Mouse (Mus musculus) liver, adult 10 weeks (tissue): ENCODE measurements around the gene Ifna7. TPM values are rescaled to one million over a fixed set of nuclear protein-coding genes. Genes with fewer than 3 reads are reported as not detected.

Experiments
- polyA plus RNA-seq: library from polyadenylated mRNA; stranded (reverse); fragments of 350-450 nt; fragmentation: Illumina TruSeq; extraction: RNeasy Lipid Tissue Mini Kit (QIAGEN cat#74804); gene quantifications from one replicate; pipeline ENCODE4 v1.2.3, GENCODE M21; 2014; ENCODE audit warnings: low read depth, low replicate concordance

Ifna7 gene
- not detected for polyA plus RNA-seq

DNA sequence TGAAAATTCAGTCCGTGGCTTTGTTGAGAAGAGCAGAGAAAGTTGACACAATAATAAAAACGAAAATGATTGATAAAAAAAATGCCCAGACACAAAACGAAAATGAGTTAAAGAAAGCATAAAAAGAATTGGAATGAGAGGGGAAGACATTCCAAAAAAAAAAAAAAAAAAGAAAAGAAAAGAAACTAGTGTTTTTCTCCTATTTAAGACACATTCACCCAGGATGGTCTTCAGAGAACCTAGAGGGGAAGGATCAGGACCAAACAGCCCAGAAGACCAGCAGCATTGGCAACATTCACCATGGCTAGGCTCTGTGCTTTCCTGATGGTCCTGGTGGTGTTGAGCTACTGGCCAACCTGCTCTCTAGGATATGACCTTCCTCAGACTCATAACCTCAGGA, at the start of gene Ifna7:
Gene Ifna7 (plus strand): TSS at position 301 of the 400 bp plus-strand sequence.

DNA sequence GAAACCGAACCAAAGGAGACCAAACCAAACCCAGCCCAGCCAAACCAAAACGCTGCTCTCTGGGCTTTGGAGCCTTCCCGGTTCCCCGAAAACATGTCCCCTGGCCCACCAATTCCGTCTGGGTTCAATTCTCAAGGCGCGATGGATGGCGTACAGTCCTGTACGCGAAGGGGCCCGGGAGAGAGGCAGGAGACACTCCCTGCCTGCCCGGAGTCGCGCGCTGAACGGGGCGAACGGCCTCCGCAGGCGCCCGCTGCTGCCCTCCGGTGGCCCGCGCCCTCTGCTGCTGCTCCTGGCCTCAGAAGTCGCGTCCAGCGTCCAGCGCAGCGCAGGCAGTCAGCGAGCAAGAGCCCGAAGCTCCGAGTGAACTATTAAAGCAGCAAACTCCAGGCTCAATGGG, 42.5 kb upstream of the Ifna7 start, which contains the start of gene Gm13290:
Gene Gm13290 (plus strand): TSS at position 301 of the 400 bp plus-strand sequence.

GRCm38 (mm10) chr4:88776622-88777021, 39.4 kb upstream of the Ifna7 start, which contains the start of gene Gm13289:
Gene Gm13289, plus strand, starts transcription at chr4:88776922.

GRCm38 (mm10) chr4:88779550-88779949, 36.5 kb upstream of the Ifna7 start, which contains the start of gene Gm13272:
Gene Gm13272, plus strand, starts transcription at chr4:88779850.

GRCm38 (mm10) chr4:88781831-88782230, 34.2 kb upstream of the Ifna7 start, which contains the start of gene Ifnz:
Gene Ifnz, plus strand, starts transcription at chr4:88782131.

DNA sequence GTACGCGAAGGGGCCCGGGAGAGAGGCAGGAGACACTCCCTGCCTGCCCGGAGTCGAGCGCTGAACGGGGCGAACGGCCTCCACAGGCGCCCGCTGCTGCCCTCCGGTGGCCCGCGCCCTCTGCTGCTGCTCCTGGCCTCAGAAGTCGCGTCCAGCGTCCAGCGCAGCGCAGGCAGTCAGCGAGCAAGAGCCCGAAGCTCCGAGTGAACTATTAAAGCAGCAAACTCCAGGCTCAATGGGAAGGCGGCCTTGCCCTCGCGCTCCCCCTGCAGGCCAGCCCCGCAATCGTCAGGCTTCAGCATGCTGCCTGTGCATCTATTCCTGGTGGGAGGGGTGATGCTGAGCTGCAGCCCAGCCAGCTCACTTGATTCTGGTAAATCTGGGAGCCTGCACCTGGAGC, 30.6 kb upstream of the Ifna7 start, which contains the start of gene Gm13276:
Gene Gm13276 (plus strand): TSS at position 301 of the 400 bp plus-strand sequence.

GRCm38 (mm10) chr4:88788402-88788801, 27.6 kb upstream of the Ifna7 start, which contains the start of gene Gm13277:
Gene Gm13277, plus strand, starts transcription at chr4:88788632.

DNA sequence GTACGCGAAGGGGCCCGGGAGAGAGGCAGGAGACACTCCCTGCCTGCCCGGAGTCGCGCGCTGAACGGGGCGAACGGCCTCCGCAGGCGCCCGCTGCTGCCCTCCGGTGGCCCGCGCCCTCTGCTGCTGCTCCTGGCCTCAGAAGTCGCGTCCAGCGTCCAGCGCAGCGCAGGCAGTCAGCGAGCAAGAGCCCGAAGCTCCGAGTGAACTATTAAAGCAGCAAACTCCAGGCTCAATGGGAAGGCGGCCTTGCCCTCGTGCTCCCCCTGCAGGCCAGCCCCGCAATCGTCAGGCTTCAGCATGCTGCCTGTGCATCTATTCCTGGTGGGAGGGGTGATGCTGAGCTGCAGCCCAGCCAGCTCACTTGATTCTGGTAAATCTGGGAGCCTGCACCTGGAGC, 24.8 kb upstream of the Ifna7 start, which contains the start of gene Gm13278:
Gene Gm13278 (plus strand): TSS at position 301 of the 400 bp plus-strand sequence.

GRCm38 (mm10) chr4:88793936-88794675, 21.9 kb upstream of the Ifna7 start, which contains the start of gene Gm13275:
Gene Gm13275, plus strand, starts transcription at chr4:88794487.

GRCm38 (mm10) chr4:88797097-88797496, 18.9 kb upstream of the Ifna7 start, which contains the start of gene Gm13279:
Gene Gm13279, plus strand, starts transcription at chr4:88797397.

GRCm38 (mm10) chr4:88799365-88799764, 16.7 kb upstream of the Ifna7 start, which contains the start of gene Gm13285:
Gene Gm13285, plus strand, starts transcription at chr4:88799665.

DNA sequence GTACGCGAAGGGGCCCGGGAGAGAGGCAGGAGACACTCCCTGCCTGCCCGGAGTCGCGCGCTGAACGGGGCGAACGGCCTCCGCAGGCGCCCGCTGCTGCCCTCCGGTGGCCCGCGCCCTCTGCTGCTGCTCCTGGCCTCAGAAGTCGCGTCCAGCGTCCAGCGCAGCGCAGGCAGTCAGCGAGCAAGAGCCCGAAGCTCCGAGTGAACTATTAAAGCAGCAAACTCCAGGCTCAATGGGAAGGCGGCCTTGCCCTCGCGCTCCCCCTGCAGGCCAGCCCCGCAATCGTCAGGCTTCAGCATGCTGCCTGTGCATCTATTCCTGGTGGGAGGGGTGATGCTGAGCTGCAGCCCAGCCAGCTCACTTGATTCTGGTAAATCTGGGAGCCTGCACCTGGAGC, 13.1 kb upstream of the Ifna7 start, which contains the start of gene Gm13287:
Gene Gm13287 (plus strand): TSS at position 301 of the 400 bp plus-strand sequence.

DNA sequence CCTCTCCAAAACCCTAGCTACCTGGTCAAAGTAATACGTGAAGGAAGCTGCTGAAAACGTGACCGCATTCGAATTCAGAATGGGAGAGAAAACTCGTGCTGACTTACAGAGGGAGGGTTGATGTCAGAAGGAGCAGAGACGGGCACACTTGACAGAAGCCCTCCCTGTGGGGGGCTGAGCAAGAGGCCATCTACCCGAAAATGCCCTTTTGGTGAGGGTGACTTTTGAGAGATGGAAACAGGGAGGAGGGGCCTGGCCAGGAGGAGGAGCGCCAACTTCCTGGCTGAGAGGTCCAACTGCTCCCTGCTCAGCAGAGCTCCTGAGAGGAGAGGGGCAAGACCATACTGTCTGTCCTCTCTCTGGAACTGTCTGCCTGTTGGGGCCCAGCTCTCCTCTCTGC, 10.8 kb upstream of the Ifna7 start, which contains the start of gene Gm13288:
Gene Gm13288 (plus strand): TSS at position 301 of the 400 bp plus-strand sequence.

DNA sequence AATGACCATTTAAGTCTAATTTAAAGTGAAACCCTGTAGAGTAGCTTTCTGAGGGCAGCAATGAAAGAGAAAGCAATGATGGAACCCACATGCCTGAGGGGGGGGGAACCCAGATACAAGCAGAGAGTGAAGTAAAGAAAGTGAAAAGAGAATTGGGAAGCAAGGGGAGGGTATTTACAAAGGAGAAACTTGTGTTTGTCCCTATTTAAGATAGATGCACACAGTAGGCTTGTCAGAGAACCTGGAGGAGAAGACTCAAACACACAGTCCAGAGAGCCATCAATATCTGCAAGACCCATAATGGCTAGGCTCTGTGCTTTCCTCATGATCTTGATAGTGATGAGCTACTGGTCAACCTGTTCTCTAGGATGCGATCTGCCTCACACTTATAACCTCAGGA, 3.6 kb downstream of the Ifna7 start, which contains the start of gene Ifna11:
Gene Ifna11 (plus strand): TSS at position 301 of the 400 bp plus-strand sequence.

DNA sequence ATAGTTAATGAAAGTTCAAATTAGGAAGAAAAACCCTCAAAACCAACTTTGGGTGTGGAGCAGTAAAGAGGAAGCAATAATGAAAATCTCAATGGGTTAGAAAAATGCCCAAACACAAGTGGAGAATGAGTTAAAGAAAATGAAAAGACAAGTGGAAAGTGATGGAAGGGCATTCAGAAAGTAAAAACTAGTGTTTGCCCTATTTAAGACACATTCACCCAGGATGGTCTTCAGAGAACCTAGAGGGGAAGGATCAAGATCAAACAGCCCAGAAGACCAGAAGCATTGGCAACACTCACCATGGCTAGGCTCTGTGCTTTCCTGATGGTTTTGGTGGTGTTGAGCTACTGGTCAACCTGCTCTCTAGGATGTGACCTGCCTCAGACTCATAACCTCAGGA, 11.1 kb downstream of the Ifna7 start, which contains the start of gene Ifna6:
Gene Ifna6 (plus strand): TSS at position 301 of the 400 bp plus-strand sequence.

GRCm38 (mm10) chr4:88835225-88835624, 19.2 kb downstream of the Ifna7 start, which contains the start of gene Ifna5:
Gene Ifna5, plus strand, starts transcription at chr4:88835525.

DNA sequence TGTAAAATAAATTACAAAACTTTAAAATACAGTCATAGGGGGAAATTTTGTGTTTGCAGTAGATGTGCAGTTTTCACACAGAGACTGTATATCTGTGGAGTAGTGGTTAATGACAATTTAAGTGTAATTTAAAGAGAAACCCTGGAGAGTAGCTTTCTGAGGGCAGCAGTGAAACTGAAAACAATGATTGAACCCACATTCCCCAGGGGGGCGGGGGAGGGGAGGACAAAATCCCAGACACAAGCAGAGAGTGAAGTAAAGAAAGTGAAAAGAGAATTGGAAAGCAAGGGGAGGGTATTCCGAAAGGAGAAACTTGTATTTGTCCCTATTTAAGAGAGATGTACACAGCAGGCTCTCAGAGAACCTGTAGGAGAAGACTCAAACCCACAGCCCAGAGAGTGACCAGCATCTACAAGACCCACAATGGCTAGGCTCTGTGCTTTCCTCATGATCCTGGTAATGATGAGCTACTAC, 25.4 kb downstream of the Ifna7 start, which contains the start of gene Ifna4:
Gene Ifna4 (plus strand): TSS at position 424 of the 474 bp plus-strand sequence.

DNA sequence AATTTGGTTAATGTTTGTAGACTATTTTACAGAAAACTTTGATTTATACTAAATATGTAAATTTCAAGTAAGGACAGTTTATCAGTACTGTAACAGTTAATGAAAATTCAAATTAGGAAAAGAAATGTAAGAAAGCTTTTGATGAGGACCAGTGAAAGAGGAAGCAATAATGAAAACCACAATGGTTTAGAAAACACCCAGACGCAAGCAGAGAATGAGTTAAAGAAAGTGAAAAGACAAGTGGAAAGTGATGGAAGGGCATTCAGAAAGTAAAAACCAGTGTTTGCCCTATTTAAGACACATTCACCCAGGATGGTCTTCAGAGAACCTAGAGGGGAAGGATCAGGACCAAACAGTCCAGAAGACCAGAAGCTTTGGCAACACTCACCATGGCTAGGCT, 33.7 kb downstream of the Ifna7 start, which contains the start of gene Ifna1:
Gene Ifna1 (plus strand): TSS at position 390 of the 400 bp plus-strand sequence.

Other genes starting within 250 kb of the Ifna7 start
- not detected for gene Ifna14, start 244.4 kb upstream of the Ifna7 start, polyA plus RNA-seq
- not detected for gene Ifna9, start 223.8 kb upstream of the Ifna7 start, polyA plus RNA-seq
- gene Ifna12, start 212.9 kb upstream of the Ifna7 start, polyA plus RNA-seq = not detected
- not detected for gene C87499, start 181.8 kb upstream of the Ifna7 start, polyA plus RNA-seq
- not detected for gene Ifna13, start 171.8 kb upstream of the Ifna7 start, polyA plus RNA-seq
- not detected for gene Ifna16, start 139.3 kb upstream of the Ifna7 start, polyA plus RNA-seq
- gene Ifna2, start 132.3 kb upstream of the Ifna7 start, polyA plus RNA-seq = not detected
- gene Ifnab, start 124.9 kb upstream of the Ifna7 start, polyA plus RNA-seq = not detected
- not detected for gene Gm26566, start 94.4 kb upstream of the Ifna7 start, polyA plus RNA-seq
- 58.1 TPM for gene Klhl9, start 93.8 kb upstream of the Ifna7 start, polyA plus RNA-seq
- gene Gm13271, start 61.4 kb upstream of the Ifna7 start, polyA plus RNA-seq = not detected
- not detected for gene Gm13283, start 56.1 kb upstream of the Ifna7 start, polyA plus RNA-seq
- gene Gm13290, start 42.4 kb upstream of the Ifna7 start, polyA plus RNA-seq = not detected
- gene Gm13289, start 39.3 kb upstream of the Ifna7 start, polyA plus RNA-seq = not detected
- gene Gm13272, start 36.4 kb upstream of the Ifna7 start, polyA plus RNA-seq = not detected
- gene Ifnz, start 34.1 kb upstream of the Ifna7 start, polyA plus RNA-seq = not detected
- not detected for gene Gm13276, start 30.5 kb upstream of the Ifna7 start, polyA plus RNA-seq
- gene Gm13277, start 27.6 kb upstream of the Ifna7 start, polyA plus RNA-seq = not detected
- not detected for gene Gm13278, start 24.7 kb upstream of the Ifna7 start, polyA plus RNA-seq
- not detected for gene Gm13275, start 21.7 kb upstream of the Ifna7 start, polyA plus RNA-seq
- not detected for gene Gm13279, start 18.8 kb upstream of the Ifna7 start, polyA plus RNA-seq
- not detected for gene Gm13285, start 16.6 kb upstream of the Ifna7 start, polyA plus RNA-seq
- gene Gm13287, start 13.0 kb upstream of the Ifna7 start, polyA plus RNA-seq = not detected
- gene Gm13288, start 10.7 kb upstream of the Ifna7 start, polyA plus RNA-seq = not detected
- gene Ifna11, start 3.7 kb downstream of the Ifna7 start, polyA plus RNA-seq = not detected
- gene Ifna6, start 11.2 kb downstream of the Ifna7 start, polyA plus RNA-seq = not detected
- not detected for gene Ifna5, start 19.3 kb downstream of the Ifna7 start, polyA plus RNA-seq
- gene Ifna4, start 25.6 kb downstream of the Ifna7 start, polyA plus RNA-seq = not detected
- gene Ifna1, start 33.9 kb downstream of the Ifna7 start, polyA plus RNA-seq = not detected
- not detected for gene Ifne, start 64.0 kb downstream of the Ifna7 start, polyA plus RNA-seq